Mouse (Mus musculus) embryonic facial prominence, embryonic 13.5 days (tissue): ENCODE data around the gene Amotl1. TPM values are rescaled to one million over a fixed set of nuclear protein-coding genes. Genes with fewer than 3 reads are reported as not detected.

Source experiments
- ATAC-seq: fragments of 200-750 bp; cut with Nextera tagmentation; 2 replicates; pipeline ENCODE4 v1.8.0; 2017; ENCODE audit warnings: low read depth; ENCODE audit not compliant: insufficient number of reproducible peaks, insufficient read depth, low FRiP score, low TSS enrichment
- H3K27ac ChIP-seq: fragments of 300-500 bp; sonication (generic); 2 replicates; pipeline ENCODE4 v1.5.1; 2015; ENCODE audit warnings: moderate library complexity, mild to moderate bottlenecking, inconsistent platforms
- H3K27me3 ChIP-seq: fragments of 300-500 bp; sonication (generic); 2 replicates; pipeline ENCODE4 v1.6.1; 2015; ENCODE audit warnings: mild to moderate bottlenecking, inconsistent platforms
- H3K36me3 ChIP-seq: fragments of 300-500 bp; sonication (generic); 2 replicates; pipeline ENCODE4 v1.6.1; 2015; ENCODE audit warnings: mild to moderate bottlenecking, inconsistent platforms
- H3K4me1 ChIP-seq: fragments of 300-500 bp; sonication (generic); 2 replicates; pipeline ENCODE4 v1.6.1; 2015; ENCODE audit warnings: inconsistent platforms
- H3K4me2 ChIP-seq: fragments of 300-500 bp; sonication (generic); 2 replicates; pipeline ENCODE4 v1.6.1; 2015; ENCODE audit warnings: moderate library complexity, mild to moderate bottlenecking, inconsistent platforms
- H3K4me3 ChIP-seq: fragments of 300-500 bp; sonication (generic); 2 replicates; pipeline ENCODE4 v1.5.1; 2015; ENCODE audit warnings: mild to moderate bottlenecking, inconsistent platforms
- H3K9ac ChIP-seq: fragments of 300-500 bp; sonication (generic); 2 replicates; pipeline ENCODE4 v1.6.1; 2015; ENCODE audit warnings: mild to moderate bottlenecking, inconsistent platforms
- H3K9me3 ChIP-seq: fragments of 300-500 bp; sonication (generic); 2 replicates; pipeline ENCODE4 v1.6.1; 2016; ENCODE audit warnings: inconsistent platforms
- WGBS: fragments of 180-500 bp; shearing (Covaris S2); methylation state at CpG from one replicate; pipeline ENCODE4 v1.1.7; 2015; ENCODE audit warnings: mixed read lengths; 5-methylcytosine and 5-hydroxymethylcytosine counted together
- polyA plus RNA-seq: library from polyadenylated mRNA; unstranded; fragments of >200 nt; fragmentation: Nextera tagmentation; extraction: Ambion mirVana; gene quantifications from 2 replicates; pipeline ENCODE4 v1.2.1, GENCODE M21; 2015

Gene Amotl1
- polyA plus RNA-seq, 1 experiment from 2014 or later: 35.4 TPM

DNA sequence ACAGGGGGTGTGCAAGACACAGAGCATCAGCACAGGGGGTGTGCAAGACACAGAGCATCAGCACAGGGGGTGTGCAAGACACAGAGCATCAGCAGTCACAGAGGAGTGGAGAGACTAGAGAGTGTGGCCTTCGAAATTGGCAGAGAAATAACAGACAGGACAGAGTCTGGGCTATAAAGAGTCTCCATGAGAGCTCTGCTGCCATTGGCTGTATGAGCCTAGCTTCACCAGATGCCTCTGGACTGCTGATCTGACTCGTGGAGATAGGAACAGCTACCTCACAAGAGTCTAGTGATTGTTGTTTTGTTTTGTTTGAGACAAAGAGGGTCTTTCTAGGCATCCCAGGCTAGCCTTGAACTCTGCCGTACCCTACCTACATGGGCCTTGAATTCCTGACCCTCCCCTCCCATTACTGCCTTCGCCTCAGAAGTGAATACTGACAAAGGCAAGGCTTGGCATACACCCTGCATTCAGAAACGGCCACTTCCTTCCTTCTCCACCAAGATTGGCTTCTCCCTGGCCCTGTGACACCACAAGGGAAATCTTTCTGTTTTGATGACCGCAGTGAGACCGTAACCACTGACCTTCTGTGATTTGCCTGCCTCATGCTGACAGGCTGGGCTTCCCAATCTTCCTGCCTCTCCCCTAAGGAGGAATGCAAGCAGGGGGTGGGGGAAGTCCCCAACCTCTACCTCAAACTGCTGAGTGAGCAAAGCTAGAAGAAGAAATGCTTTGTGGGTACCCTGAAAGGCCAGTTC is 3.4 kb downstream of the Amotl1 start:
- ATAC-seq: no peak
- no peaks in the 10 kb centered on the region for H3K36me3 ChIP-seq
- H3K9ac ChIP-seq: no peak overlapping the region; the same call in 1 of the 2 replicates
- peak overlapping the region; percentile 87 for H3K27ac ChIP-seq
- peak overlapping the region; percentile 9; the same call in 1 of the 2 replicates for H3K4me2 ChIP-seq
- WGBS: 31% methylated on average over 7 of the region's 7 CpGs
- H3K4me1 ChIP-seq: peaks cover 42% of the 10 kb centered on the region
- H3K4me3 ChIP-seq: no peak overlapping the region
- H3K27me3 ChIP-seq: no peaks in the 10 kb centered on the region
- no peaks in the 10 kb centered on the region for H3K9me3 ChIP-seq

DNA sequence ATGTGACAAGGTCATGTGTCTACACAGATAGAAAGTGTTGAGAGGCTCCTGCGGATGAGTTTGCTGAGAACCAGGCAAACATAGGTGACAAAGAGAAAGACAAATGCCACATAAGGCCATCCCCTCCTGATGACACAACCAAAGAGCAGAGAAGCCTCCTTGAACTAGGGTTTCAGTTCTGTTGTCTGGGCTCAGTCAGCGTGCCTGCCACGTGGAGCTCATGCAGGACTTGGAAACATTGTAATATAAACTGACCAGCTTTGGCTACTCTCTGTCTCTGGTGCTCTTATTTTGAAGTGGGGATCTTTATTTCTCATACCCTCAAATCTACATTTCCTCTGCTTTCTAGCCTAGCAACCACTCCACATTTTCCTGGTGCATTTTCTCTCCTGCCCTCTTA is 8.6 kb downstream of the Amotl1 start:
- Histone ChIP-seq H3K9ac (no peak overlapping the region), H3K4me3 (no peak overlapping the region), H3K36me3 (no peaks in the 10 kb centered on the region), H3K27me3 (peaks cover 7% of the 10 kb centered on the region), H3K27ac (no peak overlapping the region), H3K9me3 (no peaks in the 10 kb centered on the region), H3K4me1 (peaks cover 48% of the 10 kb centered on the region), H3K4me2 (no peak overlapping the region)
- no peak for ATAC-seq
- 78% methylated on average over 3 of the region's 3 CpGs for WGBS

DNA sequence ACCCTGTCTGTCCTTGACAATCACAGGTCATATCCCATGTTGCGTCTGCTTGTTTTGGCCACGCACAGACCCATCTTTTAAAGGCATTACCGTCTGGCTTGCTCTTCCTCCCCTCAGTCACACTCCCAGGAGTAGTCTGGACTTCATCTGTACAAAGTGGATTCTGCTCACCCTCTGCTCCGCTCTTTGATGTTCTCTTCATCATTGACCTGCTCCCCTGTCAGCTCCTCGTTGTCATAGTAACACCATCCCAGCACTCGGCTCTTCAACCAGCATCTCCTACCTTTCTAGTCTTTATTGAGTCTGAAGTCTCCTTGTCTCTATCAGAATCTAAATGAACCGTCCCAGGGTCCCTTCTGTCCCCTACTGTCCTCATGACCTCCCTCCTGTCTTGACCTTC is 9.3 kb downstream of the Amotl1 start:
- Histone ChIP-seq H3K9me3 (no peaks in the 10 kb centered on the region), H3K27me3 (peaks cover 7% of the 10 kb centered on the region), H3K4me2 (no peak overlapping the region), H3K4me3 (no peak overlapping the region), H3K4me1 (peaks cover 44% of the 10 kb centered on the region), H3K27ac (no peak overlapping the region), H3K36me3 (no peaks in the 10 kb centered on the region), H3K9ac (no peak overlapping the region)
- WGBS: 80% methylated on average over 7 of the region's 7 CpGs
- ATAC-seq: no peak

DNA sequence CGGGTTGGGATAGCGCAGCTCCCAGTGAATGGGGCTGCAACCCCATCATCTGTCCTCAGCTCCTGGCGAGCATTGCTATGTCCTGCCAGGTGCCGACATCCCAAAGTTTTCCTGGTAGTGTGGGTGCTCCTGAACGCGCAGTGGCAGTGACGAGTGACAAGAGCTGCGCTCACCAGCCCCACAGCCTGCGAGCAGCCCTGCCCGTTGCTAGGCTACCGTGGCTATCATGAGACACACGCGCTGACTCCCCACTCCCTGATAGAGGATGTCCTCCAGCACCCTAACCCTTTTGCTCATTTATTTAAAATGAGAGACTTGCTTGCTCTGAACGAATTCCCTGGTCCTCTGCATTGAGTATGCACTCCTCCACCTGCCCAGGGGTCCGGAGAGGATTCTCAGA is 10.7 kb downstream of the Amotl1 start:
- no peak overlapping the region for H3K27ac ChIP-seq
- ATAC-seq: no peak
- 20% methylated on average over 15 of the region's 15 CpGs for WGBS

DNA sequence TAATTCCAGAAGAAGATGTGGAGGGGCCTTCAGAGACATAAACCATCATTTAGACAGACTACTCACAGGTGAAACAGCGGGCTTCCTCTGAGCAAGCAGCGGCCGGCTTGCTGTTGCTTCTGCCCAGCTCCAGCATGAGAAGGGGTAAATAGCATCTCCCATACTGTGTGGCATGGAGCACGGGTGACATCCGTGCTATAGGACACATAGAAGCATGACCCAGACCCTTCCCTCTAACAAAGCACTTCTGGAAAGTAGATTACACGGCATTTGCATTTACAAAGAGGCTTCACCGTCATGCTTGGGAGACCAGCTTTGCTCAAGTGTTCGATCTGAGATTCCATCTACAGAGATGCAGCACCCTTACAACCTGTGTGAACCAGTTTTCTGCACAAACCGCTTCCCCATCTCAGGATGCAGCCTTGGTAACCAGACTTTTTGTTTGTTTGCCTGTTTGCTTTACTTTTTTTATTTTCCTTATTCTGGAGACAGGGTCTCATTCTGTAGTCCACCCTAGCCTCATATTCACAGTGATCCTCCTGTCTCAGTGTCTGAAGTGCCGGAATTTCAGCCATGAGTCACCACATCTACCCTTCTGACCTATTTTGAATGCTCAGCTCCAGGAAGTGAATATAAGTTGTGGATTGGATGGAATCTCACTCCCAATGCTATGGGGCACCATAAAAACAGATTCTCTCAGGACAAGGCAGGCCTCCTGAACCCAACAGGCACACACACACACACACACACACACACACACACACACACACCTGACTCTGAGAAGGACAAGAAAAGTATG is 12.3 kb downstream of the Amotl1 start:
- ATAC-seq: no peak
- H3K27ac ChIP-seq: peak overlapping the region; percentile 68
- 55% methylated on average over 10 of the region's 10 CpGs for WGBS

More for the DNA sequence above, 10.7 kb downstream of the Amotl1 start:
- no peak overlapping the region for H3K9ac ChIP-seq
- H3K36me3 ChIP-seq: no peaks in the 10 kb centered on the region
- H3K27me3 ChIP-seq: peaks cover 7% of the 10 kb centered on the region
- H3K9me3 ChIP-seq: no peaks in the 10 kb centered on the region
- H3K4me2 ChIP-seq: 0 out of 2 replicates have a peak overlapping the region, but pooled peaks have one; percentile 5
- no peak overlapping the region for H3K4me3 ChIP-seq
- peaks cover 38% of the 10 kb centered on the region for H3K4me1 ChIP-seq

DNA sequence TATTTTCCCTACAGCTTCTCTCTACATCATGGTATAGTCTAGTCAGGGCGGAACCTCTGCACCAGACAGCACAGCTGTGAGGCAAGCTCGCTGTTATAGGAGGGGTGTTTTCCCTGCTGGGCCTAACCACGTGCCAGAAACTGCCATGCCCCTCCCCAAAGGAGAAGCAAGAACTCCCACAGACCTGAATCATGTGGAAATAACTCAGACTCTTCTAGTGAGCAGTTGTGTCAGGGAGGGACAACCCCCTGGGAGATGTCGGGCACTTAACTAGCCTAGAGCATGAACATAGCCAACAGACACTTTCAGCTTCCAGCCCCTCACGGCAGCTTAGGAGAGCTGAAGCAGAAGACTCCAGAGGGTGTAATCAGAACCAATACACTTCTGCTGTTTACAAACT is 13.1 kb downstream of the Amotl1 start:
- H3K9me3 ChIP-seq: no peaks in the 10 kb centered on the region
- peak; percentile 78 for ATAC-seq
- H3K27me3 ChIP-seq: peaks cover 7% of the 10 kb centered on the region
- WGBS: 16% methylated on average over 5 of the region's 5 CpGs
- H3K27ac ChIP-seq: peak overlapping the region; percentile 68
- no peak overlapping the region for H3K9ac ChIP-seq
- peaks cover 34% of the 10 kb centered on the region for H3K4me1 ChIP-seq
- no peak overlapping the region for H3K4me3 ChIP-seq
- peak overlapping the region; percentile 26 for H3K4me2 ChIP-seq
- H3K36me3 ChIP-seq: no peaks in the 10 kb centered on the region

More for the DNA sequence above, 12.3 kb downstream of the Amotl1 start:
- Histone ChIP-seq H3K4me2 (0 out of 2 replicates have a peak overlapping the region, but pooled peaks have one; percentile 20), H3K9me3 (no peaks in the 10 kb centered on the region), H3K4me1 (peaks cover 36% of the 10 kb centered on the region), H3K36me3 (no peaks in the 10 kb centered on the region), H3K4me3 (no peak overlapping the region), H3K9ac (no peak overlapping the region), H3K27me3 (peaks cover 7% of the 10 kb centered on the region)

DNA sequence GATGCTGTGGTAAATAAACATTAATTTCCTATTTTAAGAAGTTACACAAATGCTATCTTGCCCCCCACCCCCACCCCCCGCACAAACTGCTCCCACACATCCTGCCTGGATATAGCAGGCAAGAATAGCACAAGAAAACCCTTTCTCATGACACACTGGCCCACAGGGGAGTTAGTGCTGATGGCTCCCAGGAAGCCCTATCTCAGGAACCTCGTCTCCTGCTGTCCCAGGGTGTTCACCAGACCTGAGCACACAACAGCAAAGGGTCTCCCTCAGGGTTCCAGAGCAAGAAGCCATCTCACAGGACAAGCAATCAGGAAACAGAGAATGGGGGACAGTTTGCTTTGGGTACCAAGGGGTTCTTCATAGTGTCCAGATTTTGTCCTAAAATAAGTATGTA is 17.3 kb downstream of the Amotl1 start:
- H3K4me2 ChIP-seq: no peak overlapping the region
- H3K36me3 ChIP-seq: no peaks in the 10 kb centered on the region
- no peak overlapping the region for H3K4me3 ChIP-seq
- H3K9ac ChIP-seq: no peak overlapping the region
- H3K27me3 ChIP-seq: no peaks in the 10 kb centered on the region
- no peak overlapping the region for H3K27ac ChIP-seq
- H3K4me1 ChIP-seq: peaks cover 50% of the 10 kb centered on the region
- no peaks in the 10 kb centered on the region for H3K9me3 ChIP-seq
- ATAC-seq: no peak
- 71% methylated on average over 2 of the region's 2 CpGs for WGBS

DNA sequence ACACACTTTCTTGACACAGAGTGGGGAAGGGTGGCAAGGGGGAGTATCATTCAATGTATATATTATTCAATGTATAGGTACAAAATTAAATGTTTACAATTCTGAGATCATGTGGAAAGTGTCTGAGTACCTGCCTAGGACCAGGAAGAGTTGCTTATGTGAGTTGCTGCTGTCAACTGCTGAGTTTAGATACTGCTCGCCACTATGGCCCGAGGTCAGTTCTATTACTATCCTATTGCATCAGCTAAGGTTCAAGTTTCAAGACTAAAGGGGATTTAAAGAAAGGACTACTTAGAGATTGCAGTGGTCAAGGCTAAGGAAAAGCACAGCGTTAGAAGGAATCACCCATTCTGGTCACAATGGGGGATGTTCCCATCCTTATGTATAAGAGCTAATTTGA is 18.9 kb downstream of the Amotl1 start:
- no peaks in the 10 kb centered on the region for H3K36me3 ChIP-seq
- H3K27me3 ChIP-seq: no peaks in the 10 kb centered on the region
- H3K4me3 ChIP-seq: no peak overlapping the region
- no peak overlapping the region for H3K27ac ChIP-seq
- peaks cover 34% of the 10 kb centered on the region for H3K4me1 ChIP-seq
- no peak overlapping the region for H3K4me2 ChIP-seq
- H3K9me3 ChIP-seq: no peaks in the 10 kb centered on the region
- H3K9ac ChIP-seq: no peak overlapping the region
- ATAC-seq: no peak
- 83% methylated on average over 3 of the region's 3 CpGs for WGBS

DNA sequence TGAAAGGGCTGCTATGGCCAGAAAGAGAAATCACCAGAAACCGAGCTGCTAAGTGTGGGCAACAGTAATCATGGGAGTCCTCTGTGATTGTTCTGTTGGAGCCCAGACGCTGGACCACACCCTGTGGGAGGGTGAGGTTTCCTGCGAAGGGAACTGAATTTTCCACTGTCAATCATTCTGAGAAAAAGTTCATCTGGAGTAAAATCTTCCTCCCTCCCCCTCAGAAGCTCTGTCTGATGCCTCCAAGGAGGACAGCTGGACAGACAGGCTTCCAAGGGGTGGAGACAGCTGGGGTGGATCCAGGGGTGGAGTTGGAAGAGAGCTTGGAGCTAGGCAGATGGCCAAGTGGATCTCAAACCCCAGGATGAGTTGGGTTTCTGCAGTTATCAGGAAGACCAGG is 19.8 kb downstream of the Amotl1 start:
- 33% methylated on average over 3 of the region's 3 CpGs for WGBS
- no peak overlapping the region for H3K4me2 ChIP-seq
- peaks cover 34% of the 10 kb centered on the region for H3K4me1 ChIP-seq
- no peaks in the 10 kb centered on the region for H3K27me3 ChIP-seq
- ATAC-seq: no peak
- H3K36me3 ChIP-seq: no peaks in the 10 kb centered on the region
- no peak overlapping the region for H3K4me3 ChIP-seq
- H3K9me3 ChIP-seq: no peaks in the 10 kb centered on the region
- H3K9ac ChIP-seq: no peak overlapping the region
- H3K27ac ChIP-seq: 0 out of 2 replicates have a peak overlapping the region, but pooled peaks have one; percentile 5

DNA sequence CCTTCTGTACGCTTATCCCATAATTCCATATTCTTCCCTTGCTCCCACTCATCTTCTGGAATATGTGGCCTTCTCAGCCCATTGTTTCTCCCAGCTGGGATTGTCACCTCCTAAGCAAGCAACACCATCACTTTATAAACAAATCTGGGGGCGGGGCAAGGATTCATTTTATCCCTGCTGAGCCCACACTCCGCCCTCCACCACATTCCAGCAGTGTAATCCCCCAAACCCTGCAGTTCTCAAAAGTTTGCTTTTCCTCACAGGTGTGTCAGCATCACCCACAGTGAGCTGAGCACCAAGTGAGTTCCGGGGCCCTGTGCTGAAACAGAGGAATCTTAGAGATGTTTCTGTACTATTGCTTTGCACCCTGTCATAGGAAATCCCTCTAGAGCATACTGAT is 20.9 kb downstream of the Amotl1 start:
- ATAC-seq: no peak
- no peak overlapping the region for H3K27ac ChIP-seq
- H3K27me3 ChIP-seq: no peaks in the 10 kb centered on the region

DNA sequence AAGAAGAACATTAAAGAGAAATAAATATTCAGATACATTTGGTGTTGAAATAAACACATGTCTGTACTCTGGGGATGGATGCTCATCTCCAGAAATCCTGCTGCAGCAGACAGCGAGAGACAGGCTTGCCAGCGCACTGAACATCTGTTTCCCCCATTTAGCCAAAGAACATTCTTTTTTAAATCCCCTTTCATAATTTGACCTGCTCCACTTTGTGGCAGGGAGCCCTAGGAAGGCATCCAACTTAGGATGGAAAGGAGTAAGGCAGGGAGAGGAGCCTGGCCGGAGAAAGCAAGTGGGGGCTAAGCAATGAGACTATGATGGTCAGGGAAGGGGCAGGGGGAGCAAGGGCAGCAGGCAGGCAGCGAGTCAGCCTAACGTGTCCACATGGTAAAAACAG is 21.6 kb downstream of the Amotl1 start:
- Histone ChIP-seq H3K36me3 (no peaks in the 10 kb centered on the region), H3K9me3 (no peaks in the 10 kb centered on the region), H3K27me3 (no peaks in the 10 kb centered on the region), H3K27ac (0 out of 2 replicates have a peak overlapping the region, but pooled peaks have one; percentile 24), H3K4me2 (no peak overlapping the region), H3K9ac (no peak overlapping the region), H3K4me1 (peaks cover 34% of the 10 kb centered on the region), H3K4me3 (no peak overlapping the region)
- no peak for ATAC-seq
- 43% methylated on average over 5 of the region's 5 CpGs for WGBS

More for the DNA sequence above, 20.9 kb downstream of the Amotl1 start:
- 58% methylated on average over 4 of the region's 4 CpGs for WGBS
- Histone ChIP-seq H3K4me2 (no peak overlapping the region), H3K4me1 (peaks cover 34% of the 10 kb centered on the region), H3K4me3 (no peak overlapping the region), H3K36me3 (no peaks in the 10 kb centered on the region), H3K9ac (no peak overlapping the region), H3K9me3 (no peaks in the 10 kb centered on the region)

DNA sequence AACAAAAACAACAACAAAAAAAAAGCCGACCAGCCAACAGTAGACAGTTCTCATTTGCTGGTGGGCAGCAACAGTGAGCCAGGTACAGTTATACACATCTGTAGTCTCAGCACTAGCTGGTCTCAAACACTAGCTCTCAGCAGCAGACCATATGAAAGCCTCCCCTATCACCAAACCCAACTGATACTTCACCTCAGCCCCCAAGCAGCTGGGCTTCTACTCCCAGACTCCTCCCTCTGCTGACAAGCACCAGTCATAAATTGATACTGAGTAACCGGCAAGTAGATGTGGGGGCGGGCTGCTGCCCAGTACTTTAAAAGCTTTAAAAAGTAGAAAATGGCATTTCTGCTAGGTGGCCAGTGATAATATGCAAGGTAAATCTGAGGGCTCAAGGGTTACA is 22.0 kb downstream of the Amotl1 start:
- no peak overlapping the region for H3K4me2 ChIP-seq
- WGBS: 60% methylated on average over 3 of the region's 3 CpGs
- H3K27ac ChIP-seq: no peak overlapping the region
- no peak for ATAC-seq
- no peaks in the 10 kb centered on the region for H3K27me3 ChIP-seq
- no peak overlapping the region for H3K9ac ChIP-seq
- H3K36me3 ChIP-seq: no peaks in the 10 kb centered on the region
- no peak overlapping the region for H3K4me3 ChIP-seq
- peaks cover 34% of the 10 kb centered on the region for H3K4me1 ChIP-seq
- no peaks in the 10 kb centered on the region for H3K9me3 ChIP-seq
